Mouse (Mus musculus): ENCODE results near the gene Omp. TPM values are rescaled to one million over a fixed set of nuclear protein-coding genes. Genes with fewer than 3 reads are reported as not detected.

Omp gene
- polyA plus RNA-seq, 1 experiment from 2014 or later: 0.37 TPM

DNA sequence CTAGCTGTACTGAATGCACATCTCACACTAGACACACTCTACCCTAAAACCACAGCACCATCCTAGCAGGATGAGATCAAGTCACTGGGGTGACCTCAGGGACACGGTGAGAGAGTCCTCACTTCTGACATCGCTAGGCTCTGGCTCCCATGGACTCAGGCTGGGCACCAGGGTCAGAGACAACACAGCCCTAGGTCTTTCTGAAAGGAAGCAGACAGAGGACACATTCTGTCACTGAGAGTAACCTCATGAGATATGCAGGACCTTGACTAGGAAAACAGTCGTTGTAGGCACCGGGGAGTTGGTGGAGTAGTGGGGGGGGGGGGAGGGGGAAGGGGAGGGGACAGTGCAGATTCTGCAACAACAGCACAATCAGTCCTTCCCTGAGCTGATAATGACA is 28.1 kb upstream of the Omp start:
- no peak overlapping the region for H3K9ac ChIP-seq (ENCODE audit: low read depth, low read length)
- WGBS: 40% methylated on average over 4 of the region's 4 CpGs
- no peak for ATAC-seq
- peaks cover 34% of the 10 kb centered on the region for H3K4me1 ChIP-seq (ENCODE audit: control insufficient read depth, insufficient read depth, low read length)
- no peaks in the 10 kb centered on the region for H3K27me3 ChIP-seq (replicated peaks; ENCODE audit: control insufficient read depth, insufficient read depth, low read length)
- H3K4me2 ChIP-seq (ENCODE audit: low read depth, low read length): no peak overlapping the region
- no peaks in the 10 kb centered on the region for H3K36me3 ChIP-seq (ENCODE audit: control insufficient read depth, insufficient read depth, low read length)
- no peak overlapping the region for H3K27ac ChIP-seq (ENCODE audit: low read length)
- H3K9me3 ChIP-seq (ENCODE audit: control insufficient read depth, low read length): no peaks in the 10 kb centered on the region
- no peak overlapping the region for H3K4me3 ChIP-seq (ENCODE audit: low read length)

DNA sequence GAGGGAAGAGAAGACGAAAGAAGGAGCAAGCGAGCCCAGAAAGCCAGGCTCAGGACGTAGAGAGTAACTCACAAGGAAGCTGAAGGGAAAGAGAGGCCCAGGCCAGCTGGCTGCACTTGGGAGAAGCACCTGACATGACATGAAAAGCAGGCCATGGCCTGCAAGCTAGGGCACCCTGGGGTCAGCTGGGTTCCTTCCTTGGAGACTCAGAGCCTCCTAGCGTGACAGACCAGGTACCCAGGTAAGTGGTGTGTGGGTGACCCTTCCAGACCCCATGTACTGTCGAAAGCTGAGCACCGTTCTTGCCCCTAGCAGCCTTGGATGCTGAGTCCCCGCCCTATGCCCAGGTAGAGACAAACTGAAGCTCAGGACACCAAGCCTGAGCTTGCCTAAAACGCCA is 27.4 kb upstream of the Omp start:
- Histone ChIP-seq H3K36me3 (ENCODE audit: control insufficient read depth, insufficient read depth, low read length) (no peaks in the 10 kb centered on the region), H3K9ac (ENCODE audit: low read depth, low read length) (no peak overlapping the region), H3K9me3 (ENCODE audit: control insufficient read depth, low read length) (no peaks in the 10 kb centered on the region), H3K4me2 (ENCODE audit: low read depth, low read length) (no peak overlapping the region), H3K27ac (ENCODE audit: low read length) (no peak overlapping the region), H3K4me1 (ENCODE audit: control insufficient read depth, insufficient read depth, low read length) (peaks cover 32% of the 10 kb centered on the region), H3K27me3 (replicated peaks; ENCODE audit: control insufficient read depth, insufficient read depth, low read length) (no peaks in the 10 kb centered on the region), H3K4me3 (ENCODE audit: low read length) (no peak overlapping the region)
- WGBS: 77% methylated on average over 8 of the region's 8 CpGs
- no peak for ATAC-seq

DNA sequence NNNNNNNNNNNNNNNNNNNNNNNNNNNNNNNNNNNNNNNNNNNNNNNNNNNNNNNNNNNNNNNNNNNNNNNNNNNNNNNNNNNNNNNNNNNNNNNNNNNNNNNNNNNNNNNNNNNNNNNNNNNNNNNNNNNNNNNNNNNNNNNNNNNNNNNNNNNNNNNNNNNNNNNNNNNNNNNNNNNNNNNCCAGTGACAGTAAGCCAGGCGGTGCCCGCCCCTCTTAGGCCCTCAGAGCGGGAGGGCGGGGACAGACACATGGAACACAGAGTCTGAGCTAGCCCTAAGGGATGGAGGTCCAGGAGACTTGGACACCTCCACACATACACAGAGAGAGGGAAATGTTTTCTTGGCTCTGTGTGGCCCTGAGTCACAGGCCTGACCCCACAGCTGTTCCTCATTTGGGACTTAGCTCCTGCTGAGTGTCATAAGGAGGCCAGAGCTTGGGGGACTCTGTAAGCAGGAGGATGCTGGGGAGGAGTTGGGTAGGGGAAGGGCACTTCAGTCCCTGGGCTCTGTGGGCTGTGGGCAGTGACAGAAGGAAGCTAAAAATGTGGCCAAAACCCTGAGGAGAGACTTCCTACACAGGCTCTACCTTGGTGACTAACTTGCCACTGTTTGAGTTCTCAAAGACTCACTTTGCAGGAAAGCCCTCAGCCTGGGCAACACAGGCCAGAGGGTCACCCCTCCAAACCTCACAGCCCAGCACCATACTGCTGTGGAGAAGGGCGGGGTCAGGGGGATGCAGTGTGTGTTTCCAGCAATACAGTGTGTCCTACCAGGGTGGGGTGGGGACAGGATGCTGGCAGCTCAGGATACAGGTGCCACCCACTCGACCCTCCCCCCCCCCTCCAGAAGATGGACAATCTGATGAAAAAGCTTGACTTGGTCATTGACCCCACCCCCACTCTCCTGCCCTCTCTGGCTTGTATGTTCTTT is 26.1 kb upstream of the Omp start:
- peak; percentile 71 for ATAC-seq
- Histone ChIP-seq H3K27me3 (replicated peaks; ENCODE audit: control insufficient read depth, insufficient read depth, low read length) (no peaks in the 10 kb centered on the region), H3K4me1 (ENCODE audit: control insufficient read depth, insufficient read depth, low read length) (peaks cover 20% of the 10 kb centered on the region), H3K9ac (ENCODE audit: low read depth, low read length) (no peak overlapping the region), H3K4me2 (ENCODE audit: low read depth, low read length) (no peak overlapping the region), H3K4me3 (ENCODE audit: low read length) (no peak overlapping the region), H3K36me3 (ENCODE audit: control insufficient read depth, insufficient read depth, low read length) (no peaks in the 10 kb centered on the region), H3K9me3 (ENCODE audit: control insufficient read depth, low read length) (no peaks in the 10 kb centered on the region), H3K27ac (ENCODE audit: low read length) (0 out of 2 replicates have a peak overlapping the region, but pooled peaks have one; percentile 34)
- 68% methylated on average over 6 of the region's 6 CpGs for WGBS

DNA sequence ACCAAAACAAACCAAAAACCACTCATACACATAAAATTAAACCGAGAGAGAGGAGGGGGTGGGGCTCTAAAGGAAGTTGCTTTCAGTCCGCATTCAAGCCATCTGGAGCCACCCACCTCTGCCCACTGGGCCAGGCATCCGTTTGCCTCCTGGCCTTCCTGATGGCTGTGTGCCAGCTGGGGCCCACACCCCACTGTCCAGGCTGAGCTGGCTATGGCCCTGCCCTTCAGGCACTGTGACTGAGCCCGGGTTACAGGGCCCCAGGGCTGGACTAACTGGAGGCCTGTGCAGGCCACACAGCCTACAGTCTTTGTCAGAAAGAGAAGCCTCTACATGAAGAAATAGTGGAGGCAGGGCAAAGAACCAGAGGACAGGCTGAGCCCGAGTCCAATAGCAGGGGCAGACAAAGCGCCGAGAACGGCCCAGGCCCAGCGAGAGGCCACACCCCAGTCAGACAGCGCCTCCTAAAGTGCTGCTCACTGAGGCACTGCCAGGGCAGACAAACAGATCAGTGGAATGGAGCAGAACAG is 19.8 kb upstream of the Omp start:
- Histone ChIP-seq H3K27me3 (replicated peaks; ENCODE audit: control insufficient read depth, insufficient read depth, low read length) (no peaks in the 10 kb centered on the region), H3K27ac (ENCODE audit: low read length) (peak overlapping the region; percentile 79), H3K9ac (ENCODE audit: low read depth, low read length) (peak overlapping the region; percentile 51), H3K9me3 (ENCODE audit: control insufficient read depth, low read length) (no peaks in the 10 kb centered on the region), H3K4me2 (ENCODE audit: low read depth, low read length) (no peak overlapping the region; the same call in 1 of the 2 replicates), H3K36me3 (ENCODE audit: control insufficient read depth, insufficient read depth, low read length) (no peaks in the 10 kb centered on the region), H3K4me3 (ENCODE audit: low read length) (no peak overlapping the region), H3K4me1 (ENCODE audit: control insufficient read depth, insufficient read depth, low read length) (peaks cover 42% of the 10 kb centered on the region)
- peak; percentile 80 for ATAC-seq
- WGBS: 46% methylated on average over 10 of the region's 10 CpGs

DNA sequence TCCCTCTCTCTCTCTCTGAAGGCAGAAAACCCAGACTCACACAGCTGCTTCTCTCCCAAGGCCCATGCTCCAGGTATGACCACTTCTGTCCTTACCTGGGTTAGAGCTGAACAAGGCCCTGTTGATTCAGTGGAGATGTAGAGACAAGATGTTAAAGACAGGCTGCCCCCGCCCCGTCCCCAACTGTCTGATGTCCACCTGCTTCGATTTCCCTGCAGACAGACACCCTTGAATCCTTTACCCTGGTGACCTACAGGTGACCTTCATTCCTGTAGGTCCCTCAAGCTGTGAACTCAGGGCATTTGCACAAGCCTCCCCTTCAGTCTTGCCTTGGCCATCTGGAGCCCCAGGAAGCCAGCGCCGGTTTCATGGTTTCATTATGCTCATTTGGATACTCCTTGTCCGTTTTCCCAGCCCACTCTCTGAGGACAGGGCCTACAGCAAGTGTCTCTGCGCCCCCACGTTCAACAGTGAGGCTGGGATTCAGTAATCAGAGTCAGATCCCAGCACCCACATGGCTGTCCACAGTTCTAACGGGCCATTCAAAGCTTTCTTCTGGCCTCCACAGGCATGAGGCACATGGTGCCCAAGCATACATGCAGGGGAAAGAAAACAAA is 19.2 kb upstream of the Omp start:
- no peaks in the 10 kb centered on the region for H3K9me3 ChIP-seq (ENCODE audit: control insufficient read depth, low read length)
- no peak overlapping the region for H3K4me3 ChIP-seq (ENCODE audit: low read length)
- H3K27me3 ChIP-seq (replicated peaks; ENCODE audit: control insufficient read depth, insufficient read depth, low read length): no peaks in the 10 kb centered on the region
- ATAC-seq: no peak
- peak overlapping the region; percentile 51; the same call in 1 of the 2 replicates for H3K9ac ChIP-seq (ENCODE audit: low read depth, low read length)
- no peak overlapping the region for H3K4me2 ChIP-seq (ENCODE audit: low read depth, low read length)
- peak overlapping the region; percentile 79 for H3K27ac ChIP-seq (ENCODE audit: low read length)
- 73% methylated on average over 9 of the region's 9 CpGs for WGBS
- peaks cover 48% of the 10 kb centered on the region for H3K4me1 ChIP-seq (ENCODE audit: control insufficient read depth, insufficient read depth, low read length)
- H3K36me3 ChIP-seq (ENCODE audit: control insufficient read depth, insufficient read depth, low read length): no peaks in the 10 kb centered on the region

DNA sequence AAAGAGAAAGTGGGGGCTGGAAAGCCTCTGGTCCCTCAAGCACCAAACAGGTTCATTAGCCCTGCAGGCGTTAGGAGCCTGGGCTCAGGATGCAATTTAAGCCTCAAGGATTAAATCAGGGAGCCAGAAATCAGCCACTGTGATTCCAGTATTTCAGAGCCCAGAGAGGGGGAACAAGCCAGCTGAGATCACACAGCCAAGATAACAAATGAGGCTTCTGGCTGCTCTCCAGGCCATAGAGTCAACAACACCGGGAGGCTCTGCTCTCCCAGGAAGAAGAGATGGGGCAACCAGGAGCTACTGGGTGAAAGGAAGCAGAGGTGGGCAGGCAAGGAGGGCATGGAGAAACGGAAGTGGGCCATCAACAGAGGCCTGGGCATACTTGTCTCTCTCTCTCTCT is 18.4 kb upstream of the Omp start:
- Histone ChIP-seq H3K4me3 (ENCODE audit: low read length) (no peak overlapping the region), H3K36me3 (ENCODE audit: control insufficient read depth, insufficient read depth, low read length) (no peaks in the 10 kb centered on the region), H3K4me1 (ENCODE audit: control insufficient read depth, insufficient read depth, low read length) (peaks cover 56% of the 10 kb centered on the region), H3K27me3 (replicated peaks; ENCODE audit: control insufficient read depth, insufficient read depth, low read length) (no peaks in the 10 kb centered on the region), H3K9me3 (ENCODE audit: control insufficient read depth, low read length) (no peaks in the 10 kb centered on the region), H3K9ac (ENCODE audit: low read depth, low read length) (no peak overlapping the region), H3K4me2 (ENCODE audit: low read depth, low read length) (no peak overlapping the region), H3K27ac (ENCODE audit: low read length) (0 out of 2 replicates have a peak overlapping the region, but pooled peaks have one; percentile 15)
- WGBS: 43% methylated on average over 3 of the region's 3 CpGs
- no peak for ATAC-seq

DNA sequence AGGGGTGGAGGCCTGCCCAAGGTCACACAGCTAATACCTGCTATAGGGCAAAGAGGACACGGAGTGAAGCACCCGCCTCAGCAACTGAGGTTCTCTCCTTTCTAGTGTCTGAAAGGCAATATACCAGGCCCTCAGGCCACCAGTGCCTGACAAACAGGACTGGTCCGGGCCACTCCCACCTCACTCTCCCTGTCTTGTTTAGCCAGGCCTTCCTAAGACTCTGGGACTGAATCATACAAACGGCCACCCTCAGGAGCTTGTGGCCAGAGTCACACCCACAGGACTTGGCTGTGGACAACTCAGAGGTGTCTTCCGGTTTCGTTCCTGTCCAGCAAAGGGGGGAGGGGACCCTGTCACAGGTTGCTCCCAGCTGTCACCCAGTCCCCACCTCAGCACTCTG is 16.9 kb upstream of the Omp start:
- Histone ChIP-seq H3K9ac (ENCODE audit: low read depth, low read length) (no peak overlapping the region), H3K4me3 (ENCODE audit: low read length) (no peak overlapping the region), H3K9me3 (ENCODE audit: control insufficient read depth, low read length) (no peaks in the 10 kb centered on the region), H3K27ac (ENCODE audit: low read length) (no peak overlapping the region), H3K27me3 (replicated peaks; ENCODE audit: control insufficient read depth, insufficient read depth, low read length) (no peaks in the 10 kb centered on the region), H3K4me2 (ENCODE audit: low read depth, low read length) (no peak overlapping the region), H3K36me3 (ENCODE audit: control insufficient read depth, insufficient read depth, low read length) (no peaks in the 10 kb centered on the region), H3K4me1 (ENCODE audit: control insufficient read depth, insufficient read depth, low read length) (peaks cover 70% of the 10 kb centered on the region)
- 44% methylated on average over 6 of the region's 6 CpGs for WGBS
- no peak for ATAC-seq

DNA sequence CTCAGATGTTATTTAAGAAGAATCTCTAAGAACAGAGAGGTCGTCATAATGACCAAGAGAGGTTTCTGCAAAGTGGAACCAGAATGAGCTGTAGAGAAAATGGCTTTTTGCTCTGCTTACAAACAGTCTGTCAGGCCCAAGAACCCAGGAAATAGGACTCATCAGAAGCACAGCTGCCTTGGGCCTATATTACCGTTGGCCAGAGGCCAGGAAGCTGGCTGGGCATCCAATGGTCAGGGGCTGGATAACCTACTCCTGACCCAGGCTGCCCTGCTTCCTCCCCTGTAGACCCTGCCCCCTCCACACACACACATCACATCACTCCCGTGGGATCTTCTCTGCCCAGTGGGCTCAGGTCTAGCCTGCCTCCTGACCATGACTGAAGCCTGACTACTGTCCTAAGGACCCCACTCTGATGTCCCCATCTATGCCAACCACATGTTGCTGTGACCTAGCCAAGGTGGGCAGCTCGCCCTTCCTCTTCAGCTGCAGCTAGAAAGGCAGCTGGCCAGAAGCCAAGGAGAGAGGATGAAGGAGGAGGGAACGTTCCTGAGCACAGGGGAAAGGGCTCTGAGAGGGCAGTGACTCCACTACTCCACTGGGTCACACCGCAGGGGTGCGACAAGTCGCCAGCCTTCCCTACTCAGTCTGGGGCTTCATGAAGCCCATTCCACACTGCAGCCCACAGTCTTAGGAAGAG is 14.9 kb upstream of the Omp start:
- ATAC-seq: no peak
- 47% methylated on average over 8 of the region's 8 CpGs for WGBS
- H3K4me1 ChIP-seq (ENCODE audit: control insufficient read depth, insufficient read depth, low read length): peaks cover 75% of the 10 kb centered on the region
- no peaks in the 10 kb centered on the region for H3K9me3 ChIP-seq (ENCODE audit: control insufficient read depth, low read length)
- no peaks in the 10 kb centered on the region for H3K27me3 ChIP-seq (replicated peaks; ENCODE audit: control insufficient read depth, insufficient read depth, low read length)
- H3K4me2 ChIP-seq (ENCODE audit: low read depth, low read length): no peak overlapping the region
- no peaks in the 10 kb centered on the region for H3K36me3 ChIP-seq (ENCODE audit: control insufficient read depth, insufficient read depth, low read length)
- peak overlapping the region; percentile 27; the same call in 1 of the 2 replicates for H3K9ac ChIP-seq (ENCODE audit: low read depth, low read length)
- H3K4me3 ChIP-seq (ENCODE audit: low read length): no peak overlapping the region
- H3K27ac ChIP-seq (ENCODE audit: low read length): 0 out of 2 replicates have a peak overlapping the region, but pooled peaks have one; percentile 40

DNA sequence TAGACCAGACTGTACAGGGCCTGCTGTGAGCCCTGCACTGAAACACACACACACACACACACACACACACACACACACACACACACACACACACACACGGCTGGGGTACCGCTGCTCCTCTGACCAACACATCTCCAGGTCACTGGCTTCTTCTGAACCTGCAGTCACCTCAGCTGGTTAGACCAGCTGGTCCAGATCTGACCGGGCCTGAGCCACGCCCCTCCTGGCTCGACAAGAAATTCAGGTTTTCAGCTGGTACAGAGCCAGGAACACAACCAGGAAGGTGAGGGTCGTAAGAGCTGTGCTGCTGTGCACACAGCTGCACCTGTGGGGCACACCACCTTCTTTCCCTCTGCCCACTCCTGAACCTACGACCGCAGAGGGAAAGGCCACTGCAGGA is 13.2 kb upstream of the Omp start:
- Histone ChIP-seq H3K4me2 (ENCODE audit: low read depth, low read length) (no peak overlapping the region), H3K27ac (ENCODE audit: low read length) (peak overlapping the region; percentile 30; the same call in 1 of the 2 replicates), H3K9ac (ENCODE audit: low read depth, low read length) (no peak overlapping the region), H3K4me3 (ENCODE audit: low read length) (no peak overlapping the region), H3K9me3 (ENCODE audit: control insufficient read depth, low read length) (no peaks in the 10 kb centered on the region), H3K27me3 (replicated peaks; ENCODE audit: control insufficient read depth, insufficient read depth, low read length) (no peaks in the 10 kb centered on the region), H3K4me1 (ENCODE audit: control insufficient read depth, insufficient read depth, low read length) (peaks cover 62% of the 10 kb centered on the region), H3K36me3 (ENCODE audit: control insufficient read depth, insufficient read depth, low read length) (no peaks in the 10 kb centered on the region)
- peak; percentile 69 for ATAC-seq
- 31% methylated on average over 8 of the region's 8 CpGs for WGBS
